Mouse (Mus musculus) 416B (cell line): ENCODE measurements around the gene Gpc6.

Experiments
- DNase-seq: peaks from one replicate; pipeline ENCODE4 v3.0.0; 2011; ENCODE audit warnings: low read depth

Gpc6 gene

GRCm38 (mm10) chr14:117710463-117710911 is 785.4 kb downstream of the Gpc6 start:
- no peak for DNase-seq

- DNase-seq: no peak
Observed at GRCm38 (mm10) chr14:117712311-117712710, 787.2 kb downstream of the Gpc6 start.

GRCm38 (mm10) chr14:117714165-117714564 is 789.0 kb downstream of the Gpc6 start:
- DNase-seq: no peak

GRCm38 (mm10) chr14:117716305-117716704 is 791.2 kb downstream of the Gpc6 start:
- no peak for DNase-seq

GRCm38 (mm10) chr14:117728741-117729140 is 803.6 kb downstream of the Gpc6 start:
- DNase-seq: no peak

- no peak for DNase-seq
Observed at GRCm38 (mm10) chr14:117755231-117755630, 830.1 kb downstream of the Gpc6 start.

GRCm38 (mm10) chr14:117756505-117756904 is 831.4 kb downstream of the Gpc6 start:
- no peak for DNase-seq

GRCm38 (mm10) chr14:117757790-117758358 is 832.8 kb downstream of the Gpc6 start:
- DNase-seq: no peak

GRCm38 (mm10) chr14:117760830-117761517 is 835.9 kb downstream of the Gpc6 start:
- DNase-seq: no peak

- no peak for DNase-seq
Observed at GRCm38 (mm10) chr14:117762934-117763333, 837.8 kb downstream of the Gpc6 start.

- no peak for DNase-seq
Observed at GRCm38 (mm10) chr14:117767861-117768260, 842.7 kb downstream of the Gpc6 start.

GRCm38 (mm10) chr14:117768697-117769096 is 843.6 kb downstream of the Gpc6 start:
- DNase-seq: no peak

- DNase-seq: no peak
Observed at GRCm38 (mm10) chr14:117773373-117773772, 848.3 kb downstream of the Gpc6 start.

- no peak for DNase-seq
Observed at GRCm38 (mm10) chr14:117777866-117778500, 852.9 kb downstream of the Gpc6 start.

GRCm38 (mm10) chr14:117778538-117779413 is 853.7 kb downstream of the Gpc6 start:
- DNase-seq: no peak

GRCm38 (mm10) chr14:117781724-117782123 is 856.6 kb downstream of the Gpc6 start:
- no peak for DNase-seq

GRCm38 (mm10) chr14:117783671-117784262 is 858.7 kb downstream of the Gpc6 start:
- no peak for DNase-seq

- no peak for DNase-seq
Observed at GRCm38 (mm10) chr14:117784960-117785359, 859.8 kb downstream of the Gpc6 start.

GRCm38 (mm10) chr14:117785507-117786085 is 860.5 kb downstream of the Gpc6 start:
- DNase-seq: no peak

- no peak for DNase-seq
Observed at GRCm38 (mm10) chr14:117786647-117787046, 861.5 kb downstream of the Gpc6 start.

- no peak for DNase-seq
Observed at GRCm38 (mm10) chr14:117794874-117795273, 869.8 kb downstream of the Gpc6 start.

- DNase-seq: no peak
Observed at GRCm38 (mm10) chr14:117796661-117797060, 871.5 kb downstream of the Gpc6 start.
